16 mouse cellular contexts compared by ENCODE assay signal in genomic region chr3:81421875-81422274, GRCm38 (mm10).
"Had no signal": no experiment of that assay in that cellular context is flagged by ENCODE, and none has a peak within 500 bp of the region (broad histone marks: within the 10 kb centered on the region; RNA-seq: fewer than 3 reads in every experiment).

No protein-coding gene starts in this region.

- H3K9me3 ChIP-seq: liver, embryonic 13.5 days; midbrain, embryonic 12.5 days; midbrain, embryonic 15.5 days; neural tube, embryonic 13.5 days had no signal

- H3K27me3 ChIP-seq: liver, embryonic 13.5 days; midbrain, embryonic 12.5 days; midbrain, embryonic 15.5 days; neural tube, embryonic 13.5 days had no signal

- H3K4me3 ChIP-seq: layer of hippocampus, adult 2 months; left cerebral cortex, adult 2 months; liver, embryonic 13.5 days; midbrain, embryonic 12.5 days; midbrain, embryonic 15.5 days; myocyte; neural tube, embryonic 13.5 days had no signal

- H3K27ac ChIP-seq: kidney, postnatal 0 days; layer of hippocampus, adult 2 months; left cerebral cortex, adult 2 months; liver, embryonic 13.5 days; midbrain, embryonic 12.5 days; midbrain, embryonic 15.5 days; neural tube, embryonic 13.5 days had no signal

- H3K9ac ChIP-seq: liver, embryonic 13.5 days; midbrain, embryonic 12.5 days; midbrain, embryonic 15.5 days; neural tube, embryonic 13.5 days had no signal

- ATAC-seq: midbrain, embryonic 15.5 days had no signal

- DNase-seq: kidney, postnatal 25 days; layer of hippocampus, adult 9-11 months; layer of hippocampus, postnatal 36 days; liver, embryonic 13.5 days; lung, adult 2 months; lung, postnatal 14 days; lung, postnatal 4 days; thymus, adult 18-20 months; thymus, postnatal 36 days had no signal

- H3K4me2 ChIP-seq: liver, embryonic 13.5 days; midbrain, embryonic 12.5 days; midbrain, embryonic 15.5 days; neural tube, embryonic 13.5 days had no signal

- H3K4me1 ChIP-seq: liver, embryonic 13.5 days; midbrain, embryonic 12.5 days; midbrain, embryonic 15.5 days; neural tube, embryonic 13.5 days had no signal

- H3K36me3 ChIP-seq: liver, embryonic 13.5 days; midbrain, embryonic 12.5 days; midbrain, embryonic 15.5 days; neural tube, embryonic 13.5 days had no signal
